Mouse (Mus musculus) liver, embryonic 14.5 days (tissue): Measurements from ENCODE around the gene 1520401A03Rik.

Experiments used
- CTCF ChIP-seq: IDR thresholded peaks from 2 replicates; pipeline ENCODE4 v1.5.1; 2016; ENCODE audit warnings: antibody characterized with exemption, low read depth, control low read depth
- EP300 ChIP-seq: IDR thresholded peaks from 2 replicates; pipeline ENCODE4 v1.6.1; 2016; ENCODE audit warnings: antibody characterized with exemption, low read depth

GRCm38 (mm10) chr17:23734341-23734740, 11.8 kb upstream of the 1520401A03Rik start:
- no peak for TF ChIP-seq CTCF
- TF ChIP-seq EP300, result no peak
